Mouse (Mus musculus) MEL (cell line): ENCODE data around the gene Zscan26. TPM values are rescaled to one million over a fixed set of nuclear protein-coding genes. Genes with fewer than 3 reads are reported as not detected.

ENCODE experiments used
- polyA plus RNA-seq, 2 experiments: library from polyadenylated mRNA; stranded (reverse) in 1 of 2; unstranded in 1 of 2; fragments of >175 nt in 1 of 2; fragments of >200 nt in 1 of 2; gene quantifications; 2 replicates each; pipeline versions ENCODE4 v1.2.1 to v1.2.4; 2012; ENCODE audit warnings: low replicate concordance in 2 of 2, low read depth in 1 of 2; ENCODE audit not compliant: insufficient read length in 2 of 2, insufficient read depth in 1 of 2, missing spikeins in 1 of 2
- total RNA-seq: library from RNA; depleted of rRNA; stranded (reverse); fragments of 300-350 nt; gene quantifications from 2 replicates; pipeline ENCODE4 v1.2.3, GENCODE M21; 2012; rRNA removed

The Zscan26 gene
- total and polyA plus RNA-seq, 3 experiments: 7.4 to 8.0 TPM; not detected in 1

Other genes starting within 250 kb of the Zscan26 start
- gene Gpx5, start 161.0 kb downstream of the Zscan26 start, total RNA-seq: not detected in 2 replicates
- gene Gpx5, start 161.0 kb downstream of the Zscan26 start, polyA plus RNA-seq: not detected
- not detected in 2 replicates for gene Gpx6, start 141.6 kb downstream of the Zscan26 start, total RNA-seq
- not detected for gene Gpx6, start 141.6 kb downstream of the Zscan26 start, polyA plus RNA-seq
- gene Olfr1367, start 106.8 kb downstream of the Zscan26 start, total RNA-seq: not detected in 2 replicates
- gene Olfr1367, start 106.8 kb downstream of the Zscan26 start, polyA plus RNA-seq: not detected
- 9.7 and 11.1 TPM in 2 replicates for gene Zscan12, start 90.9 kb downstream of the Zscan26 start, total RNA-seq
- 1 to 10 TPM in 1 of 2 experiments, not detected in 1; 6.8 TPM for gene Zscan12, start 90.9 kb downstream of the Zscan26 start, polyA plus RNA-seq
- 16.9 and 17.8 TPM in 2 replicates for gene Zkscan3, start 51.0 kb downstream of the Zscan26 start, total RNA-seq
- 10 to 100 TPM in 1 of 2 experiments, not detected in 1; 17.1 TPM for gene Zkscan3, start 51.0 kb downstream of the Zscan26 start, polyA plus RNA-seq
- 0.26 and 0.35 TPM in 2 replicates for gene Pgbd1, start 12.7 kb downstream of the Zscan26 start, total RNA-seq
- under 1 TPM in 1 of 2 experiments, not detected in 1; 0.25 TPM for gene Pgbd1, start 12.7 kb downstream of the Zscan26 start, polyA plus RNA-seq
- 0.12 TPM in 1 of 2 replicates, not detected in the other for gene Nkapl, start 14.8 kb upstream of the Zscan26 start, total RNA-seq
- gene Nkapl, start 14.8 kb upstream of the Zscan26 start, polyA plus RNA-seq: under 1 TPM in 1 of 2 experiments, not detected in 1; 0.17 TPM
- not detected in 2 replicates for gene Zkscan4, start 25.2 kb upstream of the Zscan26 start, total RNA-seq
- gene Zkscan4, start 25.2 kb upstream of the Zscan26 start, polyA plus RNA-seq: not detected
- not detected in 2 replicates for gene Gm10065, start 25.7 kb upstream of the Zscan26 start, total RNA-seq
- gene Gm10065, start 25.7 kb upstream of the Zscan26 start, polyA plus RNA-seq: not detected
- 0.50 TPM in 1 of 2 replicates, not detected in the other for gene AK157302, start 41.5 kb upstream of the Zscan26 start, total RNA-seq
- gene AK157302, start 41.5 kb upstream of the Zscan26 start, polyA plus RNA-seq: under 1 TPM in 1 of 2 experiments, not detected in 1; 0.10 TPM
- gene Gm11273, start 47.7 kb upstream of the Zscan26 start, total RNA-seq: 16.4 and 32.5 TPM in 2 replicates
- gene Gm11273, start 47.7 kb upstream of the Zscan26 start, polyA plus RNA-seq: 100 to 1,000 TPM in 1 of 2 experiments, not detected in 1; 306 TPM
- 3.2 and 3.9 TPM in 2 replicates for gene Zkscan8, start 77.4 kb upstream of the Zscan26 start, total RNA-seq
- gene Zkscan8, start 77.4 kb upstream of the Zscan26 start, polyA plus RNA-seq: 1 to 10 TPM in 1 of 2 experiments, not detected in 1; 3.4 TPM
- gene Olfr1366, start 89.1 kb upstream of the Zscan26 start, total RNA-seq: not detected in 2 replicates
- under 1 TPM in 1 of 2 experiments, not detected in 1; 0.04 TPM for gene Olfr1366, start 89.1 kb upstream of the Zscan26 start, polyA plus RNA-seq
- gene Olfr1535, start 106.2 kb upstream of the Zscan26 start, total RNA-seq: not detected in 2 replicates
- not detected for gene Olfr1535, start 106.2 kb upstream of the Zscan26 start, polyA plus RNA-seq
- not detected in 2 replicates for gene Olfr1364, start 128.0 kb upstream of the Zscan26 start, total RNA-seq
- gene Olfr1364, start 128.0 kb upstream of the Zscan26 start, polyA plus RNA-seq: not detected
- gene Olfr1362, start 160.3 kb upstream of the Zscan26 start, total RNA-seq: not detected in 2 replicates
- not detected for gene Olfr1362, start 160.3 kb upstream of the Zscan26 start, polyA plus RNA-seq
- 0.10 and 0.12 TPM in 2 replicates for gene Olfr11, start 188.8 kb upstream of the Zscan26 start, total RNA-seq
- gene Olfr11, start 188.8 kb upstream of the Zscan26 start, polyA plus RNA-seq: under 1 TPM in 1 of 2 experiments, not detected in 1; 0.19 TPM
- not detected in 2 replicates for gene Olfr1361, start 209.7 kb upstream of the Zscan26 start, total RNA-seq
- gene Olfr1361, start 209.7 kb upstream of the Zscan26 start, polyA plus RNA-seq: not detected
- gene Olfr1360, start 223.7 kb upstream of the Zscan26 start, total RNA-seq: not detected in 2 replicates
- gene Olfr1360, start 223.7 kb upstream of the Zscan26 start, polyA plus RNA-seq: not detected
- gene Olfr1359, start 244.4 kb upstream of the Zscan26 start, total RNA-seq: not detected in 2 replicates
- not detected for gene Olfr1359, start 244.4 kb upstream of the Zscan26 start, polyA plus RNA-seq